Mouse (Mus musculus) thymus, postnatal 36 days (tissue): Measurements from ENCODE around the gene Grik1.

Experiments
- DNase-seq, 2 experiments: peaks; one replicate each; pipeline ENCODE4 v3.0.0; 2022; ENCODE audit warnings: mixed read lengths in 2 of 2

Grik1 gene

DNA sequence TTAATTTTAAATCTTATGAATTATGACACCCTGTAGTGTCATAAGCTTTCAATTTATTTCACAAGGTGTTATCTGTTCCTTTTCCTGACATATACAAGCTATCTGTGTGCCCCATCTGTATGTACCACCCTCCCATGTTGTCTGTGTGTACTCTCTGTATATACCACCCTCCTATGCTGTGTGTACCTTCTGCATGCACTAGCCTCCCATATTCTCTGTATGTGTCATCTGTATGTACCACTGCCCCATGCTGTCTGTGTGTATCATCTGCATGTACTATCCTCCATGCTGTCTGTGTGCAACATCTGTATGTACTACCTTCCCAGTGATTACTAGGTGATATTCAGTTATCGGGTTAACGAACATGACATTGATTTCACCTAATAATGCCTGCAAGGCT, 148.5 kb downstream of the Grik1 start:
- DNase-seq, result no peak

GRCm38 (mm10) chr16:88138913-88139312, 151.2 kb downstream of the Grik1 start:
- DNase-seq, result no peak

- no peak for DNase-seq
These were observed 157.1 kb downstream of the Grik1 start for GRCm38 (mm10) chr16:88132919-88133318.

DNA sequence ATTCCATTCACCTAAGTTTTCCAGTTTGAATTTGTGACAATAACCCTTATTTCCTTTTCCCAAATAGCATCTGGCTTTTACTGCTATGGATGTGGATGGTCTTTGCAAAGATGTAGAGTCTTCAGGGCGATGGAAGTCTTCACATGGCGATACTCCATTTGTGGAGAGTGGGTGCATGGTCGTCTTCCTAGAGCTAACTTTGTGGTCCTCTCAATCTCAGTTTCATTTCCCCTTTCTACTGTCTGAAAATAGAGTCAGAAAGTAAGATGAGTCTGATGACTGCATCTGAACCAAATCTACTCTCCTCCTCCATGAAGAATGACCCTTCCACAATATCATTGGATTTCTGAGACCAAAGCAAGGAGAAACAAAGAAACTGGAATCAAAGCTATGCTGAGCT, 159.0 kb downstream of the Grik1 start:
- DNase-seq, result no peak

DNA sequence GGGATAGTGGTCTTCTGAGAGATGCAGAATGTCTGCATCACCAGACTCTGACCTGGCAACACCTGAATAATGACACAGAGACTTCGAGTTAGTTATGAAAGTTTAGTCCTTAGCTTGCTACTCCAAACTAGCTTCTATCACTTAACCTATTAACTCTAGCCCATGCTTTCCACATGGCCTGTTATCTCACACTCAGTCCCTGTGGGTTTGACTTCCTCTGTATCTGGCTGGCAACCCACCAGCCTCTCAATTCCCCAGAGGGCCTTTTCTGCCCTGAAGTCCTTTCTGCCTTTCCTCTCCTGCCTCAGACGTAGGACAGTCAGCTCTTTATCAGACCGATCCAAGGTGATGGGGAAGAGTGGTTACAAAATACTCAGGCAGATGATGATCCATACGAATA, 165.0 kb downstream of the Grik1 start:
- DNase-seq, result no peak

DNA sequence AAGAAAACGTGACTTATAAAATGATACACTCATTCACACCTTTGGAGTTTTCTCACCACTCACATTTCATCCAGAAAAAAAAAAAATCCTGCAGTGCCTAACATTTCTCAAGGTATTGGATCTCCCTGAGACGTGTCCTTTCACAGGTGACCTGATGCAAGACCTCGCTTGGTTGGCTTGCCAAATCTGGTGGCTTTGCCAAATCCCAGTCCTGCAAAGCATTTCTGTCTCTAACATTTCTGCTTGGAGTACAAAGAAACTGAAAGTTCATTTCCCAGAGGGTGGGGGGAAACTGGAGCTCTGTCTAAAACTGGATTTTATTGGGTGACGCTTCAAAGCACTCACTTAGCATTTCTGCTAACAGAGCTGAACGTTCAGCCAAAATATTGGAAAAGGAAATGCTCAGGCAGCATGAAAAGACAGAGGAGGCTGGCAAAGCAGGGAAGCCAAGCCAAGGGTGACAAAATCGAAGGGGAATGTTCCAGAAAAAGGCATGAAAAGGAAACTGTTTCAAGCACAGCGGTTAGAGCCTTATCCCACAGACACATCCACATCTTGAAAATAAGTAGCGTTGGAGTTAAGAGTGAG, 177.4 kb downstream of the Grik1 start:
- no peak for DNase-seq

GRCm38 (mm10) chr16:88111459-88111858, 178.6 kb downstream of the Grik1 start:
- DNase-seq, result no peak

GRCm38 (mm10) chr16:88094206-88094789, 195.8 kb downstream of the Grik1 start:
- no peak for DNase-seq

DNA sequence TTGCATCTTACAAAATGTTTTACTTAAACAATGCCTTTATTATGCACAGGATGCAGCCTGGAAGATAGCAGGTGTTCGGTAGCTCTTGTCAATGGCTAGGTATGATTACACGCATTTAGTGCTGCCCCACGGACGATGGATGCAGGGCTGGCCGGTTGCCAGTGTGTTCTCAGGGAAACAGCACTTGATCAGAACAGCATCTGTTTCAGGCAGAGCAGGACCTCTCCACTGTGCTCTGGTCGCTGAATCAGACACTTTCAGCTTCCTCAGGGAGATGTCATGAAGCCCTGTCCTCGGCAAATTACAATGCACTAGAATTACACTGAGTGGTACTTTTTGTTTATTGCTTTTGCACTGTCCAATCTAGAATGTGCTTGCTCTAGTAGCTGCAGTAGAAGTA, 202.8 kb downstream of the Grik1 start:
- no peak for DNase-seq

- no peak for DNase-seq
These were observed 215.3 kb downstream of the Grik1 start for GRCm38 (mm10) chr16:88074716-88075115.

- no peak for DNase-seq
These were observed 229.1 kb downstream of the Grik1 start for GRCm38 (mm10) chr16:88060936-88061335.

- no peak for DNase-seq
These were observed 241.9 kb downstream of the Grik1 start for GRCm38 (mm10) chr16:88048121-88048520.

GRCm38 (mm10) chr16:88044321-88044720, 245.7 kb downstream of the Grik1 start:
- no peak for DNase-seq

DNA sequence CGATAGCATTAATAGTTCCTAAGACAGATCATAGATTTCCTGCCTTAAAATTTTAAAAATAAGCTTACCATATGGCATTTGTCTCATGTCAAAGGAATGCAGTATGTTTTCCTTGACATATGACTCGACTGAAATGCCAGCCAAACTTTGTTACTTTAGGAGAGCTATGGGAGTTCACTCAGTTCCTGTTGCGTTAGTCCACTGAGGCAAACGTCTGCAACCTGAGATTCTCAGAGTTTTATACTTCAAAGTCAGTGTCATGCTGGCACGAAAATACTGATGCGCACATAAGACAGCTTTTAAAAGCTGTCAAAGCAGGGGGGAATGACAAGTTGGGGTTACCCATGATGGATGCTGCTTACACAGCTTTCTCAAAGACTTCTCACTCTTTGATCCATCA, 247.6 kb downstream of the Grik1 start:
- DNase-seq, result no peak

DNA sequence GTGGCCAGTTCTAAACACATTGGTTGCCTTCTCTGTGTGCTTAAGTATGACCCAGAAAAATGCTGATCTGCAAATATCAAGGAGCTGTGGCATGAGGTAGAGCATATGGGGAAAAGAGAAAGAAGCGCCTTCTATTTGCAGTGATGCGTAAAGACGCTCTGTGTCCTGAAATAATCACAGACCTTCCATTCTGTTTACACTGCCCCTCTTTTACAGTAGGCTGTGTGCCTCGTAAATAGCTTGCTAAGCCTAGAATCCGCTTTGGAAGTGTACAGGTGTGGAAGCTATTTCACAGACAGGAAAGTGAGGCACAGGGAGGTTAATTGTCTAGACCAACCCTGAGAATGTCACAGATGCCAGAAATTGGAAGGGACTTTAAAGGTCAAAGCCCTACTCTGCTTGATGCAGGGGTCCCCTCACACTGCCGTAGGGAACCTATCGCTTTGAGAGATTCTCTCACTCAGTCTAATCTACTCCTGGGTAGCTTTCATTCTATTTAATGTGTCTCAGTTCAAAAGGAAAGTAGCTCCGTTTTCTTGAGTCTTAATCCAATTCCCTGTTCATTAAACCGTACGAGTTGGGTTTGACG, 251.5 kb downstream of the Grik1 start:
- DNase-seq, result no peak

GRCm38 (mm10) chr16:87988805-87989204, 301.3 kb downstream of the Grik1 start:
- DNase-seq, result no peak

DNA sequence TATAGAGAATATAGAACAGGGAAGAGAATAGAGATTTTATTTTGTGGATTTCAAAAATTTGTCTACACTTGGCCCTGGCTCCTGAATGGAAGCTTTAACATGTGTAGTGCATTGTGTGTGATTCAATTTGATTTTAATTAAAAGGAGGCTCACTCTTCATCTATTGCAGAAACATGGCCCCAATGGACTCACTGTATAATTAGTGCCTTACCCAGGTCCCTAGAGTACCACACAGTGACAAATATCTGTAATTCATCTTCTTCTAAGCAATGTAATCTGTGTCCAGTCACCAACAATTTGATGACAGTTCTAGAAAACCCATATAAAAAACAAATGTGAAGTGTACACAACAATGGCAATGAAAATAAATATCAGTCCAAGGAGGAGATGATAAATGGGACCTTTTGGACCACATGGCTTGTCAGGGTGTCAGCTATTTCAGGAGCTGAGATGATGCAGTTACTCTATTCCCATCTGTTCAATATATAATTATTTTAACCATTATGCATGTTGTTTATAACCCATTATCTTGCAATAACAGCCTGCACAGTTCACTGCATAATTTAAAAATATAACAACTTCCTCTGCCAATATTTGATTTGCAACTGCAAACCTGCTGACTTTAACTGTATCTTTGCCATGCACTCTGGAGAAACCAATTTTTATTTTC, 305.7 kb downstream of the Grik1 start:
- no peak for DNase-seq

DNA sequence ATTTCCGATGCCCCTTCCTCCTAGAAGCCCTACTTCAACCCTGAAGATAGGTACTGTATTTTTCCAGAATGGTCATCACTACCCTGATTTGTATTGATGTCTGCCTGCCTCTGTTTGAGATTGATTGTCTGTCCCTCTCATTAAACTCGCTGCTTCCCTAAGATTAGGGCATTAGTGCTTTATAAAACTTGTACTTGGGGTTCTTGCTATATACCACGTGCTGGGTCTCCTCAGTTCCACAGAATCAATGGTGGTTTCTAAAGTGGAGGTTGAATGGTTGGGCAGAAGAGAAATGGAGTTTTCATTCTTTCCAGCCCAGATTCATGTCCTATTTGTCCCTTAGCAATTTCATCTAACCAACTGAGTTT, 316.0 kb downstream of the Grik1 start:
- no peak for DNase-seq

- DNase-seq, result no peak
These were observed 316.5 kb downstream of the Grik1 start for GRCm38 (mm10) chr16:87973394-87974075.

DNA sequence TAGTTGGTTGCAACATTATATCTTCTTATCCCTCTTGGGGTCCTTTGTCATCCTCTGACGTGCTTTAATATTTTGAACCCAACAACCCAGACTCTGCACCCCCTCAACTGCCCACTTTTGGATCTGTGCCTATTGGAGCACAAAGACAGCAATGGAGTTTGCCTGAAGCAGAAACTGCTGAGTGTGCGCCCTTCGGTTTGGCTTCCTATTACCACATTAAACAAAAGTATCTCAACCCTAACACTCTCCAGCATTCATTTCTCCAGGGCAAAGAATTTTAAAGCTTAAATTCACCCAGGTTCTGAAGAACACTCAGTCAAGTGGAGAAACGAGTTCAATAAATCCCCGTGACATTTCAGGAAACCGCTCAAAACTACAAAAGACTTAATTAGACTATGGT, 318.2 kb downstream of the Grik1 start:
- DNase-seq, result no peak

- DNase-seq, result no peak
These were observed 320.1 kb downstream of the Grik1 start for GRCm38 (mm10) chr16:87969936-87970335.

DNA sequence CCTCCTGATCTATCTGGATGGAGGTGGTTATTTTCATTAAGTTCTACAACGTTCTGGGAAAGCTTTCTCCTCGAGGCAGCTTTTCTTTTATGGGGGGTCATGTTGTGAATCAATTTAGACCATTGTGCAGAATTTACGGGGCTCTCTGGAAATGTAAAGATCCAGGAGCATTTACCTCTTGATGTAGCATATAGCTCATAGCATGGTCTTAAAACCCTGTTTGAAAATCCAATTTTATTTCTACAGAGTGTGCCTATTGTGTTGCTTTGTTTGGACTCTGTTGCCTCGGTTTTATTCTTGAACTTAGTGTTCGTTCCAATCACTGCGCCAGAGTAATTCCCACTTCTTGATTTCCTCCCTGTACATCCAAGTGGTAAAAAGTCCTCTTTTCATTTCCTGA, 328.6 kb downstream of the Grik1 start:
- no peak for DNase-seq

GRCm38 (mm10) chr16:87957449-87957848, 332.6 kb downstream of the Grik1 start:
- no peak for DNase-seq

DNA sequence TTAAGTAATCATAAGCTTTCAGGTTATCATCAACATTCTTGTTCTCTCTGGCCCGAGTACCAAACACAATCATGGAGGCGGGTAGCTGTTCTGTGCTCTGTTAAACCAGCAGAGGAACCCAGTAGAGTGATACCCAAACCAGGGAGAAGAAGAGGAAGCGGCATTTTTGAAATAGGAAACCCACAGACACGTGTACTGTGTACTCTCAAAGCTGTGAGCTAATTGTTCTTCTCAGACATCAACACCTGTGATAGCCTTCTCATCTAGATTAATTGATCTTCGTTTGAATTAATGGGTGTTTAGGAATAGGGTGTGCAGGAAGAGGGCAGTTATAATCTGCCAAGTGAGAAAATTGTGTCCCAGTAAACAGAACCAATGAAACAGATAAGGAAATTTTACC, 333.9 kb downstream of the Grik1 start:
- DNase-seq, result no peak
